Mouse (Mus musculus): Measurements from ENCODE around the gene St6galnac4.

DNA sequence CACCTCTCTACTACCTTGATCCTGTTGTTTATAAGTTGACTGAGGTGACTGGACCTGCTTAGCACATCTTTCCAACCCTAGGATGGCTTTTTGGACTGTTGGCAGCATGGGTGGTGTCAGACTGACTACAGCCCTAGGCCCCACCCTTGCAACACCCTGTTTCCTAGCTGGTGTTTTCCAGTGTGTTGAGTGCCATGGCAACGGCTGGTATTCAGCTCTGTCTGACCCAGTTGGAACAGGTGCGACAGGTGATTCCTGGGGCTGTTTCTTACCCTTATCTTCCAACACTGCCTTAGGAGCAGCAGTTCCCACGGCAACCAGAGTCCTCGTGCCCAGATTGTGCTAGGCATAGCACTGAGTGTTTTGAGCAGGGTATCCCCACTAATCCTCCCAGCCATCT lies 48.4 kb upstream of the St6galnac4 start:
- TF ChIP-seq GATA1 (IDR thresholded peaks at IDR 0.05; ENCODE audit: low read length): no peak
- no peak for TF ChIP-seq TAL1 (IDR thresholded peaks at IDR 0.05; ENCODE audit: low read length)

Measured in erythroblast, embryonic 14.5 days (primary cell).